Mouse (Mus musculus): ENCODE data around the gene Napepld.
"Not testable (repeated sequence)": the region's sequence is repeated elsewhere in the genome, so short reads cannot be mapped to it uniquely, and the experiment has no call there.

Gene Napepld

GRCm38 (mm10) chr5:21701351-21702008, at the start of gene Napepld:
Napepld (minus strand) TSS chr5:21701396.
- DNase-seq (ENCODE audit: low spot score), result peak; percentile 99

- DNase-seq (ENCODE audit: low spot score), result no peak
These were observed 44.8 kb upstream of the Napepld start for GRCm38 (mm10) chr5:21745966-21746365.

- DNase-seq (ENCODE audit: low spot score), result no peak
These were observed 43.5 kb upstream of the Napepld start for GRCm38 (mm10) chr5:21744651-21745050.

- DNase-seq (ENCODE audit: low spot score), result no peak
These were observed 42.4 kb upstream of the Napepld start for GRCm38 (mm10) chr5:21743606-21744005.

GRCm38 (mm10) chr5:21739881-21740280, 38.7 kb upstream of the Napepld start:
- no peak for DNase-seq (ENCODE audit: low spot score)

- no peak for DNase-seq (ENCODE audit: low spot score)
These were observed 37.9 kb upstream of the Napepld start for GRCm38 (mm10) chr5:21739120-21739519.

GRCm38 (mm10) chr5:21737620-21738019, 36.4 kb upstream of the Napepld start:
- DNase-seq (ENCODE audit: low spot score), result no peak

GRCm38 (mm10) chr5:21736956-21737585, 35.9 kb upstream of the Napepld start, which contains the start of gene Pmpcb:
Pmpcb (plus strand) TSS chr5:21737141.
- DNase-seq (ENCODE audit: low spot score), result peak; percentile 84

GRCm38 (mm10) chr5:21736046-21736445, 34.9 kb upstream of the Napepld start:
- DNase-seq (ENCODE audit: low spot score), result no peak

GRCm38 (mm10) chr5:21735584-21735983, 34.4 kb upstream of the Napepld start:
- DNase-seq (ENCODE audit: low spot score), result peak; percentile 65

GRCm38 (mm10) chr5:21735100-21735499, 33.9 kb upstream of the Napepld start:
- no peak for DNase-seq (ENCODE audit: low spot score)

- peak; percentile 19 for DNase-seq (ENCODE audit: low spot score)
These were observed 31.7 kb upstream of the Napepld start for GRCm38 (mm10) chr5:21732930-21733329.

- no peak for DNase-seq (ENCODE audit: low spot score)
These were observed 31.1 kb upstream of the Napepld start for GRCm38 (mm10) chr5:21732177-21732911.

GRCm38 (mm10) chr5:21729107-21729506, 27.9 kb upstream of the Napepld start:
- no peak for DNase-seq (ENCODE audit: low spot score)

GRCm38 (mm10) chr5:21724872-21725271, 23.7 kb upstream of the Napepld start:
- DNase-seq (ENCODE audit: low spot score), result no peak

- no peak for DNase-seq (ENCODE audit: low spot score)
These were observed 23.2 kb upstream of the Napepld start for GRCm38 (mm10) chr5:21724427-21724826.

- DNase-seq (ENCODE audit: low spot score), result no peak
These were observed 18.0 kb upstream of the Napepld start for GRCm38 (mm10) chr5:21719209-21719608.

- no peak for DNase-seq (ENCODE audit: low spot score)
These were observed 17.4 kb upstream of the Napepld start for GRCm38 (mm10) chr5:21718546-21718945.

GRCm38 (mm10) chr5:21717165-21717715, 16.0 kb upstream of the Napepld start:
- DNase-seq (ENCODE audit: low spot score), result no peak

- DNase-seq (ENCODE audit: low spot score), result no peak
These were observed 13.3 kb upstream of the Napepld start for GRCm38 (mm10) chr5:21714447-21714846.

- no peak for DNase-seq (ENCODE audit: low spot score)
These were observed 11.0 kb upstream of the Napepld start for GRCm38 (mm10) chr5:21712127-21712715.

GRCm38 (mm10) chr5:21708011-21708410, 6.8 kb upstream of the Napepld start:
- not testable (repeated sequence) for DNase-seq (ENCODE audit: low spot score)

Data from urinary bladder, postnatal 25 days (tissue).